Mouse (Mus musculus) G1E-ER4 (cell line): ENCODE measurements around the gene Fbxo11. TPM values are rescaled to one million over a fixed set of nuclear protein-coding genes. Genes with fewer than 3 reads are reported as not detected.

Experiments used
- GATA1 ChIP-seq: IDR thresholded peaks from one replicate; pipeline ENCODE4 v1.8.0; 2012; ENCODE audit warnings: low read length, inconsistent platforms
- polyA plus RNA-seq: library from polyadenylated mRNA; stranded (reverse); fragments of >175 nt; gene quantifications from 2 replicates; pipeline ENCODE4 v1.2.3, GENCODE M21; 2012

The Fbxo11 gene
- polyA plus RNA-seq, 1 experiment, result 4.4 TPM

- TF ChIP-seq GATA1, result no peak
Measured at GRCm38 (mm10) chr17:88050892-88051291, 14.2 kb downstream of the Fbxo11 start.

DNA sequence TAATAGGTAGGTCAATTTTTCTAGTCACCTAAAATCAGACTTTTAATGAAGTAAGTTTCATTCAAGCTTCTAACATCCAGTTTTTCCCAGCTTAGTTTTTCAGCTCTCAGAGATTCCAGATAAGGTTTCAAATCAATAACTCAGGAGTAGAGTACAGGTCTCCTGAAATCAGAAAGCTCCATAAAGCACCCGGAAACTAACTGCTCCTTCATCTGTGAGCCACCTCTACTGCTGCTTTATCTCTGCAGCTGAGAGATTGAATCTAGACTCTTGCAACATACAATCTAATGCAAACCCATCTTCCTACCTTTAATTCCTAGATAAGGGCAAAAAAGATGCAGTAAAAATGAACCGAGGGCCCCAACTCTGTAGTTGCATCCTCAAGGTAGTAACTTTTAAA lies 14.8 kb downstream of the Fbxo11 start:
- no peak for TF ChIP-seq GATA1

DNA sequence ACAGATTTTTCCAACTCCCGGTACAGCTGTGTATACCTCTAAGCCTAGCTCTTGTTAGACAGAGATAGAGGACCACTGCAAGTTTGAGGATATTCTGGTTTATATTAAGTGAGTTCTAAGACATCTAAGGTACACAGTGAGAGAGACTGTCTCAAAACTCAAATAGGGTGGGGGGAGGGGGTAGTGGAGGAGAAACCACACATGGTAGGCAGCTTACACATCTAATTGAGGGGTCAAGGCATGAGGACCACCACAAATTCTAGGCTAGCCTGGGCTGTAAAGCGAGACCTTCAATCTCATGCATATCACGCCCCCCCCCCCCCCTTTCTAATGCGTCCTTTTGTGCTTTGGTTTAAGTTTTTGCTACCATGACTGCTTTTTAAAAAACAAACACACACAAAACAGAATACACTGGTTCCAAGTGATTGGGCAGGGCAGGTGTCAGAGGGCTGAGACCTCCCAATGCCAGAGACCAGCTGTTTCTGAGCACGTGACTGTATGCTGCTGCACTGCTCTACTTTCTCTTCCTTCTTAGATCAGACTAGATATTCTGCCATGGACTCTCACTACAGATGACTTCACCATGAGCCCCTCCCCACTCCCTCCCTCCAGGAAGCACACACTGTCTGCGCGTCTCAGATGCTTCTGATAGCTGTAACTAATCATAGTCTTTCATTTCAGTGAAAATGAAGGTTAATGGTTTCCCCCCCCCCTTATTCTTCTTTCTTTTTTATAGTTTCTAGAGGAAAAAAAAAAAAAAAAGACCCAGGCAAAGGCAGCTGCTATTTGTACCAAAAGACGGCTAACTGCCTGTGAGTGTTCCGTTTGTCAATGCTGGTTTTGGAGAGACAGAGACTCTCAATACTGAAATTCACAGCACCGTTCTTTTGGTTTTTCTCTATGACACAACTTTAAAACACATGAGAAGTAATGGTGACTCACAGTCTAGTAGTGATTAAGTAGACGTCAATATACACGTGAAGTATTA lies 22.7 kb downstream of the Fbxo11 start:
- TF ChIP-seq GATA1, result no peak

DNA sequence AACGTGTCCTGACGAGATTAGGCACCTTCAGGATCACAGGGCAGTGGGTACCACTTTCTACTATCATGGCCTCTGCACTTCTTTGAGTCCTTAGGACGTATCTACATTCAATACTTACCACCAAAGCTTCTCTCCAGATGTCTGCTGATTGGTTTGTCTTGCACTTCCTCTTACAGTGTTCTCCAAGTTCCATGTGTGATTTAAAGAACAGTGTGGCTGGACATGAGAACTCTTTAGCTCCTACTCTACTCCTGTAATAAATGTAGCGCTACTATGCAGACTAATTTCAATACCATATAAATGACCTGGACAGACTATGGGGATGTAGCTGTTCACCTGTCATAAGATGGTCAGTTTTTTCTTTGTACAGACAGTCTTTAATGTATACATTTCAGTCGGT lies 24.3 kb downstream of the Fbxo11 start:
- TF ChIP-seq GATA1, result no peak

- no peak for TF ChIP-seq GATA1
Measured at GRCm38 (mm10) chr17:88034418-88034817, 30.7 kb downstream of the Fbxo11 start.

DNA sequence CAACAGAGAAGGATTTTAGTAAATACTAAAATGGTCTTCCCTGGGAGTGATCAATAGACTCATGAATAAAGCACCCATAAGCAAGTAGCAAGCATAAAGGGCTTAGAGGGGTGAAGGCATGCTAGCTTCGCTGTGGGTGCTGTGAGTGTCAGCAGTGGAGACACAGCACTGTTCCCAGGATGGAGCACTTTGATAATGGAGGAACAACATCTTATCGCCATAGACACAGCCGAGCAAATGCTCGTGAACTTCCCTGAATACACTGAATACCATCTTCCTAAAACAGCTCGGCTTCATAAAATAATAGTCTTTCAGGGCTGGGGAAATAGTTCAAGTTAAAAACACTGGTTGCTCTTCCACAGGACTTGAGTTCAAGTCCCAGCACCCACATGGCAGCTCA lies 33.3 kb downstream of the Fbxo11 start:
- TF ChIP-seq GATA1, result no peak

DNA sequence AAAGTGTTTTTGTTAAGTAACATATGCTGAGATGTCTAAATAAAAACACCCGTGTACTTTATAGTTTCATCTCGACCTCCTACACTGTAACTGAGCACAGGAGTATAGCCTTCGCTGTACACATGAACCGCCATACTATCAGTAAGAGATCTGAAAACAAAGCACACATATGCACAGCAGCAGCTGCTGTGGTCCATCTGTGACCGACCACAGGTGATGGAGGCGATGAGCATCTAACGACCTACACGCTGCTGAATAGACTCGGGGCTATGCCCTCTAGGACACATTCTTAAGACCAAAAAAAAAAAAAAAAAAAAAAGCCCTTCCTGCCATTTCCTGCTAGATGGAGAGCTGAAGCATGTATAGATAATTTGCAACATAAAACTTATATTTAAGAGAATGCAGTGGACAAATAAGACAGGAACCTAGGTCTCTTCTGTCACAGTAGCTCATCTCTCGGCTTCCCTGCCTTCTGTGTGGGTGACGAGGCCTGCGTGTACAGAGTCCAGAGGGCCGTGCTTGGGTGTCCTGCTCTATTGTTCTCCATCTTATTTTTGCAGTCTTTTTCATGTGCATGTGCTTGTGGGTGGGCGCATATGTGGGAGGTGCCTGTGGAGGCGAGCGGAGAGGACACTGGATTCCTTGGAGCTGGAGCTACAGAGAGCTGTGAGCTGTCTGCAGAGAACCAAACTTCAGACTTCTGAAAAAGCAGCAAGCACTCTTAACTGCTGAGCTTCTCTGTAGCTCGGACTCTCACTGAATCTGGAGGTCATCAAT lies 35.7 kb downstream of the Fbxo11 start:
- TF ChIP-seq GATA1, result no peak

DNA sequence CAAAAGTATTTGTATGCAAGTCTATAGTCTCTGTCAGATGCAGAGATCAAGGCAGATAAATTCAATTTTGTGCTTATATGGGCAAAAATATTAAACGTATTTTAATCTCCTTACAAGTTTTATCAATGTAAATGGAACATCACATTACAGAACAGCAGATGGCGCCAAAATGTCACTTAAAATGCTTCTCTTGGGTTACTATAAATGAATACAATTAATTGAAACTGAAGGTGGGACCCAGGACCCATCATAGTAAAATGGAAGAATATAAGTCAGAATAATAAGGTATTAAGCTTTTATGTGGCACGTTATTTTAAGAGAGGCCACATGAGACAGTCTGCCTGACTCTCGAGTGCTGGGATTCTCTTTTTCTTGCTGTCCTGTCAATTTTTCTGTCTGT lies 39.9 kb downstream of the Fbxo11 start:
- TF ChIP-seq GATA1, result no peak

DNA sequence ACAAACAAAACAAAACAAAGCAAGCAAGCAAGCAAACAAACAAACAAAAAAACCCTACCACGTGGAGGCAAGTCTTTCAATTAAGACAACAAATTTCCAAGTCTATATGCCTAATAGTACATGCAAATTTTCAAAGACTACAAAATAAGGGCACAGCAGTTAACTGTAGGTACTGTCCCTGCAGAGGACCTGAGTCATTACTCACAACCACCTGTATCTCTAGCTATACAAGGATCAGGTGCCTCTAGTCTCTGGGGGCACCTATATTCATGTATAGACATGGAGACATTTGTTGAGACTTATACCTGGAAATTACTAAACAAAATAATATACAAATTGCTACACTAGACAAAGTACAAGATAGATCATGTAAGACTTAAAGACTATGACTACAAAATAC lies 41.2 kb downstream of the Fbxo11 start:
- TF ChIP-seq GATA1, result no peak

DNA sequence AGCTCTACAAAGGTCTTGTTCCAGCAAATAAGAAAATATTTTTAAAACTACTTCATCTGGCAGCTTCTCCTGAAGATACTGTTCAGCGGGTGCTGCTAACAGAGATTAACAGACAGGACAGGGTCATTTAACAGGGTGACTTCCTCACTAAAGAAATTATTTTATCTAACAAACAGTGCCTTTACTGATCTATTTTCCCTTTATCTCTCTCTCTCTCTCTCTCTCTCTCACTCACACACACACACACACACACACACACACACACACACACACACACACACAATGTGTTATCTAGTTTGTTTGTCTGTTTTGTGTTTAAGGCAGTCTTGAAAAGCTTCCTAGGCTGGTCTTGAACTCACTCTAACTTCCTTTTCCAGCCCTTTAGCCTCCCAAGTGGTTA lies 50.6 kb downstream of the Fbxo11 start:
- TF ChIP-seq GATA1, result peak; percentile 43

DNA sequence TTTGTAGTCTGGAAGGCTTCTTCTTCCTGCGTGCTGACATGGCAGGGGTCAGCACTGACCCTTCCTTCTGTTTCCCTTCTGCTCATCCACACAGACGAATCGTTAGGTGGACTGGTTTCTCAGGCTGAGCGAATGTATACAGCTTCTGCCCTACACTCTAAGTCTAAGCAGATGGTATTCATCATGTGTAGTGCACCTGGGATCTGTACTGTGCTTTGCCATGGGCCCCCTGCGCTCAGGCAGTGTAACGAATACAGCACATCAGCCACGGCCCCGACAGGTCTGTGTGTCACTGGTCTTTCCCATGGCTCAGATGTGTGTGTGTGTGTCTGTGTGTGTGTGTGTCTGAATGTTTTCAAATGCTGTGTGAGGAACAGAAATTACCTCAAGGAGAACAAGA lies 58.1 kb downstream of the Fbxo11 start:
- no peak for TF ChIP-seq GATA1

GRCm38 (mm10) chr17:88004892-88005291 lies 60.2 kb downstream of the Fbxo11 start:
- no peak for TF ChIP-seq GATA1

DNA sequence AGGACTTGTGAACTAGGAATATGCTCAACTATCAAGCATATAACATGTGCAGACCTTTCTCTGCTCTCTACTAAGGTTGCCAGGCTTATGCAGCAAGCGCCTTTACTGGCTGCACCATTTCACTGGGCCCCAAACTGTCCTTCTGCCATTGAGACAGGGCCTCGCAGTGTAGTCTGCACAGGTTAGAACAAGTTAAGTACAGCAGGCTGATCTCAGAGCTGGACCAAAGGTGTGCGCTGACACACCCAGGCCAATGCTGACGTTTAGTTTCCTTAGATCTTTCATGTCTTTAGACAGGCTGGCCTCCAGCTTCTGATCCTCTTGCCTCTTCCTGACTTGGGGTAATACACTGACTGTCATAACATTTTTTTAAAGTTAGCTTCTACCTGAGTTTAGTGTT lies 67.3 kb downstream of the Fbxo11 start:
- no peak for TF ChIP-seq GATA1

DNA sequence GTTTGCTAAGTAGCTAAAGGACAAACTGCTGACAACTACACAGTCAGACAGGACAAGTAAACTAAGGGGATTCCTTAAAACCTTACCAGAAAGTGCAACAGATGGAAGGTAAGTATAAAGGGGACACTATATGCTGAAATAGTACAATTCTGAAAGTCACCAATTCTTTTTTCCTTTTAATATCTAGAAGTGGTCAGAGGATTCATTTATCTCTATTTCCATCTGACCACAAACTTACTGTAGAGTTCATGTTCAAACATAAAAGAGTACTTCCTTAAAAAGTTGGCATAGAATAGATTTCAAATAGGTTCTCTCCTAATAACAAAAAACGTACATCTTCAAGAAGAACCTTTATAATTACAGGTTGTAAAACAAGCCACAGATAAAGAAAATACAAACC lies 71.8 kb downstream of the Fbxo11 start:
- no peak for TF ChIP-seq GATA1

GRCm38 (mm10) chr17:87992154-87992553 lies 72.9 kb downstream of the Fbxo11 start:
- no peak for TF ChIP-seq GATA1

GRCm38 (mm10) chr17:87987507-87987906 lies 77.6 kb downstream of the Fbxo11 start:
- no peak for TF ChIP-seq GATA1
